Mouse (Mus musculus) kidney, adult 8-10 months (tissue): Measurements from ENCODE around the gene Kif11.

Experiments
- DNase-seq, 2 experiments: peaks; one replicate each; pipeline ENCODE4 v3.0.0; 2022

Gene Kif11

GRCm38 (mm10) chr19:37375755-37376615 is at the start of gene Kif11:
TSS of gene Kif11 (plus strand) at chr19:37376403.
- DNase-seq = peak; percentile 96

- DNase-seq = no peak
These were observed 49.0 kb upstream of the Kif11 start for GRCm38 (mm10) chr19:37327216-37327615.

GRCm38 (mm10) chr19:37332726-37333125 is 43.5 kb upstream of the Kif11 start:
- no peak for DNase-seq

- DNase-seq = no peak
These were observed 42.8 kb upstream of the Kif11 start for GRCm38 (mm10) chr19:37333357-37333756.

GRCm38 (mm10) chr19:37335392-37335791 is 40.8 kb upstream of the Kif11 start:
- no peak for DNase-seq

GRCm38 (mm10) chr19:37337752-37338151 is 38.5 kb upstream of the Kif11 start, which contains the start of gene Ide:
TSS of gene Ide (minus strand) at chr19:37337852.
- no peak for DNase-seq

- DNase-seq = no peak
These were observed 35.7 kb upstream of the Kif11 start for GRCm38 (mm10) chr19:37340495-37340894.

GRCm38 (mm10) chr19:37340931-37341330 is 35.3 kb upstream of the Kif11 start:
- no peak for DNase-seq

- no peak for DNase-seq
These were observed 32.3 kb upstream of the Kif11 start for GRCm38 (mm10) chr19:37343899-37344298.

- no peak for DNase-seq
These were observed 29.9 kb upstream of the Kif11 start for GRCm38 (mm10) chr19:37346258-37346657.

- no peak for DNase-seq
These were observed 27.9 kb upstream of the Kif11 start for GRCm38 (mm10) chr19:37348331-37348730.

GRCm38 (mm10) chr19:37348952-37349351 is 27.3 kb upstream of the Kif11 start:
- no peak for DNase-seq

- DNase-seq = no peak
These were observed 23.4 kb upstream of the Kif11 start for GRCm38 (mm10) chr19:37352756-37353155.

GRCm38 (mm10) chr19:37353331-37353730 is 22.9 kb upstream of the Kif11 start:
- peak in 1 of 2 experiments; percentile 8 for DNase-seq

- DNase-seq = no peak
These were observed 16.2 kb upstream of the Kif11 start for GRCm38 (mm10) chr19:37360044-37360443.

GRCm38 (mm10) chr19:37362545-37362944 is 13.7 kb upstream of the Kif11 start:
- DNase-seq = no peak

- no peak for DNase-seq
These were observed 12.9 kb upstream of the Kif11 start for GRCm38 (mm10) chr19:37363128-37363939.

GRCm38 (mm10) chr19:37368990-37369389 is 7.2 kb upstream of the Kif11 start:
- no peak for DNase-seq

GRCm38 (mm10) chr19:37369921-37370320 is 6.3 kb upstream of the Kif11 start:
- no peak for DNase-seq

GRCm38 (mm10) chr19:37370356-37370755 is 5.8 kb upstream of the Kif11 start:
- DNase-seq = no peak

- no peak for DNase-seq
These were observed 1.1 kb upstream of the Kif11 start for GRCm38 (mm10) chr19:37374941-37375754.

GRCm38 (mm10) chr19:37376841-37377240 is 638 bp downstream of the Kif11 start:
- DNase-seq = no peak
